Mouse (Mus musculus): ENCODE measurements around the gene Chrna9. TPM values are rescaled to one million over a fixed set of nuclear protein-coding genes. Genes with fewer than 3 reads are reported as not detected.

The Chrna9 gene
- polyA plus RNA-seq, 1 experiment = not detected

GRCm38 (mm10) chr5:65955343-65956143 is 20.8 kb downstream of the Chrna9 start:
- Histone ChIP-seq H3K36me3 (ENCODE audit: control insufficient read depth, insufficient read depth) (no peaks in the 10 kb centered on the region), H3K27me3 (ENCODE audit: control insufficient read depth, insufficient read depth, insufficient read length) (no peaks in the 10 kb centered on the region), H3ac (ENCODE audit: control insufficient read depth, insufficient read length) (no peak overlapping the region), H3K4me2 (ENCODE audit: low read depth) (peak overlapping the region; percentile 32), H3K4me3 (no peak overlapping the region), H3K79me2 (ENCODE audit: control insufficient read depth, insufficient read depth) (no peaks in the 10 kb centered on the region)
- TF ChIP-seq E2F4 (IDR thresholded peaks at IDR 0.05; ENCODE audit: insufficient read depth) (no peak), POLR2AphosphoS2 (IDR thresholded peaks at IDR 0.05; ENCODE audit: insufficient read length, low read depth) (no peak), MYOD1 (IDR thresholded peaks at IDR 0.05; ENCODE audit: control insufficient read depth in 1 of 3, insufficient read length in 2 of 3, low read depth in 2 of 3) (peak in 1 of 3 experiments; percentile 45), MAX (IDR thresholded peaks at IDR 0.05; ENCODE audit: low read depth) (no peak)

- Histone ChIP-seq H3K36me3 (ENCODE audit: control insufficient read depth, insufficient read depth) (no peaks in the 10 kb centered on the region), H3K27me3 (ENCODE audit: control insufficient read depth, insufficient read depth, insufficient read length) (no peaks in the 10 kb centered on the region), H3ac (ENCODE audit: control insufficient read depth, insufficient read length) (no peak overlapping the region), H3K4me2 (ENCODE audit: low read depth) (peak overlapping the region; percentile 32), H3K4me3 (no peak overlapping the region), H3K79me2 (ENCODE audit: control insufficient read depth, insufficient read depth) (no peaks in the 10 kb centered on the region)
- no peak for TF ChIP-seq MAX (IDR thresholded peaks at IDR 0.05; ENCODE audit: low read depth)
- no peak for TF ChIP-seq USF1 (IDR thresholded peaks at IDR 0.05; ENCODE audit: low read depth)
- no peak for TF ChIP-seq MYOD1 (IDR thresholded peaks at IDR 0.05; ENCODE audit: control insufficient read depth in 1 of 3, insufficient read length in 2 of 3, low read depth in 2 of 3)
- no peak for TF ChIP-seq POLR2AphosphoS2 (IDR thresholded peaks at IDR 0.05; ENCODE audit: insufficient read length, low read depth)
- no peak for TF ChIP-seq REST (IDR thresholded peaks at IDR 0.05; ENCODE audit: insufficient read depth, insufficient read length)
- no peak for TF ChIP-seq TCF12 (IDR thresholded peaks at IDR 0.05; ENCODE audit: insufficient read depth, poor library complexity, severe bottlenecking)
- TF ChIP-seq E2F4 (IDR thresholded peaks at IDR 0.05; ENCODE audit: insufficient read depth) = no peak
These were observed 21.7 kb downstream of the Chrna9 start for GRCm38 (mm10) chr5:65956144-65957008.

- Histone ChIP-seq H3K36me3 (ENCODE audit: control insufficient read depth, insufficient read depth) (no peaks in the 10 kb centered on the region), H3K79me2 (ENCODE audit: control insufficient read depth, insufficient read depth) (no peaks in the 10 kb centered on the region), H3K4me2 (ENCODE audit: low read depth) (no peak overlapping the region), H3K4me3 (no peak overlapping the region), H3ac (ENCODE audit: control insufficient read depth, insufficient read length) (no peak overlapping the region), H3K27me3 (ENCODE audit: control insufficient read depth, insufficient read depth, insufficient read length) (no peaks in the 10 kb centered on the region)
- TF ChIP-seq USF1 (IDR thresholded peaks at IDR 0.05; ENCODE audit: low read depth) (no peak), E2F4 (IDR thresholded peaks at IDR 0.05; ENCODE audit: insufficient read depth) (no peak), MYOD1 (IDR thresholded peaks at IDR 0.05; ENCODE audit: control insufficient read depth in 1 of 3, insufficient read length in 2 of 3, low read depth in 2 of 3) (no peak), REST (IDR thresholded peaks at IDR 0.05; ENCODE audit: insufficient read depth, insufficient read length) (no peak), POLR2A (IDR thresholded peaks at IDR 0.05; ENCODE audit: insufficient read length, low read depth) (no peak), SRF (IDR thresholded peaks at IDR 0.05; ENCODE audit: control insufficient read depth, insufficient read length, low read depth) (no peak), POLR2AphosphoS2 (IDR thresholded peaks at IDR 0.05; ENCODE audit: insufficient read length, low read depth) (no peak), CEBPB (IDR thresholded peaks at IDR 0.05; ENCODE audit: insufficient read depth, poor library complexity, severe bottlenecking) (no peak), TCF12 (IDR thresholded peaks at IDR 0.05; ENCODE audit: insufficient read depth, poor library complexity, severe bottlenecking) (no peak), TCF3 (IDR thresholded peaks at IDR 0.05; ENCODE audit: insufficient read length, low read depth) (no peak), MAX (IDR thresholded peaks at IDR 0.05; ENCODE audit: low read depth) (no peak), MYOG (IDR thresholded peaks at IDR 0.05; ENCODE audit: control insufficient read depth in 1 of 3, insufficient read depth in 1 of 3, insufficient read length in 2 of 3, low read depth in 2 of 3) (no peak)
These were observed 23.9 kb downstream of the Chrna9 start for GRCm38 (mm10) chr5:65958597-65958996.

GRCm38 (mm10) chr5:65959893-65960596 is 25.3 kb downstream of the Chrna9 start:
- Histone ChIP-seq H3K4me2 (ENCODE audit: low read depth) (no peak overlapping the region), H3K36me3 (ENCODE audit: control insufficient read depth, insufficient read depth) (no peaks in the 10 kb centered on the region), H3K79me2 (ENCODE audit: control insufficient read depth, insufficient read depth) (no peaks in the 10 kb centered on the region), H3ac (ENCODE audit: control insufficient read depth, insufficient read length) (no peak overlapping the region), H3K27me3 (ENCODE audit: control insufficient read depth, insufficient read depth, insufficient read length) (no peaks in the 10 kb centered on the region), H3K4me3 (no peak overlapping the region)
- TF ChIP-seq MAX (IDR thresholded peaks at IDR 0.05; ENCODE audit: low read depth) (no peak), POLR2A (IDR thresholded peaks at IDR 0.05; ENCODE audit: insufficient read length, low read depth) (no peak), POLR2AphosphoS2 (IDR thresholded peaks at IDR 0.05; ENCODE audit: insufficient read length, low read depth) (no peak), TCF12 (IDR thresholded peaks at IDR 0.05; ENCODE audit: insufficient read depth, poor library complexity, severe bottlenecking) (no peak), MYOG (IDR thresholded peaks at IDR 0.05; ENCODE audit: control insufficient read depth in 1 of 3, insufficient read depth in 1 of 3, insufficient read length in 2 of 3, low read depth in 2 of 3) (no peak)
